Mouse (Mus musculus) kidney, adult 2 months (tissue): ENCODE measurements around the gene Shc1.

Experiments
- CTCF ChIP-seq: fragments of 200-500 bp; conservative IDR thresholded peaks from 2 replicates; pipeline ENCODE4 v1.5.1; 2011; ENCODE audit warnings: low read depth, mild to moderate bottlenecking, control low read depth, low read length, moderate library complexity, mixed read lengths; ENCODE audit not compliant: insufficient read depth, insufficient read length
- POLR2A ChIP-seq: fragments of 200-500 bp; IDR thresholded peaks from one replicate; pipeline ENCODE4 v1.6.1; 2011; ENCODE audit warnings: low read depth, low read length, control low read depth

DNA sequence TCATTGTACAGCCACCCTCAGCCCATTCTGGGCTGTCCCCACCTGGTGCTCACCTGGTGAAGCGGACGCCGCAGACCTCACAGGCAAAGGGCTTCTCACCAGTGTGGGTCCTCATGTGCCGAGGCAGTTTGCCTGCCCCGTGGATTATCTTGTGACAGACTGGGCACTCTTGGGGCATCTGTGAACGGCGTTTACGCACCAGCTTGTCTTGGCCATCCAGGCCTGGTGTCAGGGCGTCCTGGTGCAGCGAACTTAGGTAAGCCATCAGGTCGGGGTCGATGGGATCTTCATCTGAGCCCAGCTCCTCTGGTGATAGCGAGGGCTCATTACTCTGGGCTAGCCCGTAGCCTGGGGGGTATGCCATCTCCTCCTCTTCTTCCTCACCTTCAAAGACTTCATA, 38.0 kb upstream of the Shc1 start:
- no peak for TF ChIP-seq CTCF
- no peak for TF ChIP-seq POLR2A
